In genomic region chr14:52152179-52152578, GRCm38 (mm10) we compare ENCODE assay signal across 13 mouse cellular contexts. TPM values are rescaled to one million over a fixed set of nuclear protein-coding genes. Genes with fewer than 3 reads are reported as not detected.
DNase-seq lines count a peak whose midpoint lies in the region; ATAC-seq and TF ChIP-seq lines count a peak whose summit lies in the region.
"Had no signal": no experiment of that assay in that cellular context is flagged by ENCODE, and none has a peak within 500 bp of the region (broad histone marks: within the 10 kb centered on the region; RNA-seq: fewer than 3 reads in every experiment).

No protein-coding gene starts in this region.

- no peak for DNase-seq in neural tube, embryonic 11.5 days (ENCODE audit: low spot score)
- no peak for DNase-seq in neural tube, embryonic 10.5 days (ENCODE audit: extremely low spot score, low spot score)
- DNase-seq in frontal cortex, postnatal 10 days (ENCODE audit: low spot score in 2 of 2): peak; percentile 21 to 26
- peak; percentile 26 to 29 for DNase-seq in left cerebral cortex, adult 2 months (ENCODE audit: extremely low spot score in 1 of 2, low spot score in 2 of 2)
- DNase-seq in right cerebral cortex, postnatal 25 days: peak; percentile 40
- DNase-seq in heart, postnatal 36 days: no peak
- DNase-seq: cerebellum, postnatal 25 days; gastrocnemius, postnatal 36 days; kidney, adult 9 months; liver, embryonic 13.5 days; thymus, postnatal 4 days had no signal

- no peaks in the 10 kb centered on the region for H3K9me3 ChIP-seq in neural tube, embryonic 11.5 days (ENCODE audit: control insufficient read depth, low read length)
- H3K9me3 ChIP-seq: liver, embryonic 13.5 days had no signal

- H3K27me3 ChIP-seq in neural tube, embryonic 11.5 days (ENCODE audit: control insufficient read depth, insufficient read depth, low read length): no peaks in the 10 kb centered on the region
- H3K27me3 ChIP-seq: liver, embryonic 13.5 days had no signal

- WGBS in neural tube, embryonic 11.5 days: 43% methylated on average over 7 of the region's 7 CpGs

- H3K27ac ChIP-seq in neural tube, embryonic 11.5 days (ENCODE audit: low read depth, low read length): no peak overlapping the region
- H3K27ac ChIP-seq in left cerebral cortex, adult 2 months: no peak overlapping the region
- H3K27ac ChIP-seq: liver, embryonic 13.5 days had no signal

- 0 out of 2 replicates have a peak, but pooled peaks have one; percentile 41 for ATAC-seq in neural tube, embryonic 11.5 days (ENCODE audit: insufficient read depth, low FRiP score, low TSS enrichment)
- ATAC-seq in cerebellum, adult (ENCODE audit: insufficient number of reproducible peaks, low FRiP score, low TSS enrichment): no peak
- no peak for ATAC-seq in monocyte, adult 5-6 weeks (replicated peaks; ENCODE audit: insufficient number of reproducible peaks, low FRiP score, low TSS enrichment, poor library complexity, severe bottlenecking)

- no peaks in the 10 kb centered on the region for H3K36me3 ChIP-seq in neural tube, embryonic 11.5 days (ENCODE audit: control insufficient read depth, insufficient read depth, low read length)
- H3K36me3 ChIP-seq: liver, embryonic 13.5 days had no signal

- no peak overlapping the region for H3K4me3 ChIP-seq in neural tube, embryonic 11.5 days (ENCODE audit: low read depth, low read length)
- peak overlapping the region; percentile 27 for H3K4me3 ChIP-seq in left cerebral cortex, adult 2 months
- H3K4me3 ChIP-seq: liver, embryonic 13.5 days had no signal

- no peak overlapping the region for H3K4me2 ChIP-seq in neural tube, embryonic 11.5 days (ENCODE audit: low read depth)
- H3K4me2 ChIP-seq: liver, embryonic 13.5 days had no signal

- TF ChIP-seq CTCF in left cerebral cortex, adult 2 months (IDR thresholded peaks at IDR 0.05): no peak

- no peak overlapping the region for H3K9ac ChIP-seq in neural tube, embryonic 11.5 days (ENCODE audit: low read length)
- H3K9ac ChIP-seq: liver, embryonic 13.5 days had no signal

- intact Hi-C loops in left cerebral cortex, adult 2 months (cut with DNase I): no loop called here
- intact Hi-C loops in heart, postnatal 36 days (cut with DNase I): no loop called here

- no peaks in the 10 kb centered on the region for H3K4me1 ChIP-seq in neural tube, embryonic 11.5 days (ENCODE audit: control insufficient read depth, insufficient read depth, low read length)
- H3K4me1 ChIP-seq: liver, embryonic 13.5 days had no signal

RNA-seq across cellular contexts. Expression of gene Rpgrip1, which starts 41.7 kb away (rescaled TPM):
- polyA plus RNA-seq in neural tube, embryonic 11.5 days (2014; fragmentation: Nextera tagmentation; extraction: Ambion mirVana): 96.8 and 101 TPM in 2 replicates
- 1 to 10 TPM; 1.5 to 1.8 TPM for total RNA-seq in left cerebral cortex, adult 2 months (2021)
- total RNA-seq in heart, postnatal 36 days (2021): not detected
- total RNA-seq in monocyte, adult 5-6 weeks (2017): 10.6 to 12.6 TPM (median 12.3 TPM) in 3 replicates
- total RNA-seq: gastrocnemius, postnatal 36 days had no signal

RNA-seq across cellular contexts. Expression of gene Supt16, which starts 45.0 kb away (rescaled TPM):
- 69.9 and 75.0 TPM in 2 replicates for polyA plus RNA-seq in neural tube, embryonic 11.5 days (2014; fragmentation: Nextera tagmentation; extraction: Ambion mirVana)
- total RNA-seq in left cerebral cortex, adult 2 months (2021): 10 to 100 TPM; 52.5 to 54.7 TPM
- total RNA-seq in heart, postnatal 36 days (2021): 10 to 100 TPM; 21.7 to 25.5 TPM
- total RNA-seq in monocyte, adult 5-6 weeks (2017): 96.8 to 144 TPM (median 108 TPM) in 3 replicates

RNA-seq across cellular contexts. Expression of gene Hnrnpc, which starts 48.4 kb away (rescaled TPM):
- polyA plus RNA-seq in neural tube, embryonic 11.5 days (2014; fragmentation: Nextera tagmentation; extraction: Ambion mirVana): 901 and 908 TPM in 2 replicates
- total RNA-seq in left cerebral cortex, adult 2 months (2021): 100 to 1,000 TPM; 213 to 221 TPM
- 100 to 1,000 TPM; 125 to 133 TPM for total RNA-seq in heart, postnatal 36 days (2021)
- 287 to 397 TPM (median 370 TPM) in 3 replicates for total RNA-seq in monocyte, adult 5-6 weeks (2017)

Comparison
In these comparisons a context has a peak if more than half of its experiments do, and no peak if none do; other contexts are left out.
1. DNase-seq: peak in frontal cortex, postnatal 10 days (2 of 2), left cerebral cortex, adult 2 months (2 of 2) and right cerebral cortex, postnatal 25 days (single experiment); none in neural tube, embryonic 11.5 days (single experiment), neural tube, embryonic 10.5 days (single experiment) and heart, postnatal 36 days (0 of 2).